In genomic region chr8:89025281-89026138, GRCm38 (mm10) we compare ENCODE assay signal across 8 mouse cellular contexts. TPM values are rescaled to one million over a fixed set of nuclear protein-coding genes. Genes with fewer than 3 reads are reported as not detected.
A peak's percentile ranks its signal among the peaks of the same experiment; 100 is the strongest.
DNase-seq lines count a peak whose midpoint lies in the region; ATAC-seq and TF ChIP-seq lines count a peak whose summit lies in the region.

No protein-coding gene starts in this region.

- no peaks in the 10 kb centered on the region for H3K4me1 ChIP-seq in erythroblast, embryonic 14.5 days (ENCODE audit: control insufficient read depth)
- peaks cover 5% of the 10 kb centered on the region for H3K4me1 ChIP-seq in ES-Bruce4 (ENCODE audit: control insufficient read depth, insufficient read depth, low read length)
- H3K4me1 ChIP-seq in liver, embryonic 16.5 days (ENCODE audit: control insufficient read depth, low read depth, low read length), result no peaks in the 10 kb centered on the region

- H3K9me3 ChIP-seq in erythroblast, embryonic 14.5 days (ENCODE audit: control insufficient read depth, low read length), result no peaks in the 10 kb centered on the region; the same call in 1 of the 2 replicates
- H3K9me3 ChIP-seq in ES-Bruce4 (replicated peaks; ENCODE audit: control insufficient read depth, insufficient read depth, low read length, poor library complexity, severe bottlenecking), result no peaks in the 10 kb centered on the region
- no peaks in the 10 kb centered on the region for H3K9me3 ChIP-seq in liver, embryonic 16.5 days (replicated peaks; ENCODE audit: control insufficient read depth, low read length)

- peak overlapping the region; percentile 58 for H3K9ac ChIP-seq in ES-Bruce4 (ENCODE audit: low read depth, poor library complexity, severe bottlenecking)
- H3K9ac ChIP-seq in liver, embryonic 16.5 days (ENCODE audit: low read depth, low read length), result peak overlapping the region; percentile 34; the same call in 1 of the 2 replicates

- peak overlapping the region; percentile 45 for H3K27ac ChIP-seq in ES-Bruce4 (ENCODE audit: insufficient read depth, low read length)
- no peak overlapping the region for H3K27ac ChIP-seq in liver, embryonic 16.5 days (ENCODE audit: low read length)

- H3K27me3 ChIP-seq in erythroblast, embryonic 14.5 days (ENCODE audit: control insufficient read depth), result peaks cover 15% of the 10 kb centered on the region
- H3K27me3 ChIP-seq in ES-Bruce4 (ENCODE audit: control insufficient read depth, insufficient read depth, low read length, poor library complexity, severe bottlenecking), result no peaks in the 10 kb centered on the region
- H3K27me3 ChIP-seq in liver, embryonic 16.5 days (ENCODE audit: control insufficient read depth, insufficient read depth, low read depth, low read length), result peaks cover 8% of the 10 kb centered on the region; the same call in 1 of the 2 replicates

- H3K4me2 ChIP-seq in liver, embryonic 16.5 days (ENCODE audit: low read depth, low read length), result peak overlapping the region; percentile 38

- peak; percentile 29; the same call in 1 of the 2 replicates for TF ChIP-seq EP300 in ES-Bruce4 (IDR thresholded peaks at IDR 0.05; ENCODE audit: insufficient read depth, low read depth, low read length)

- DNase-seq in heart, postnatal 4 days, result peak; percentile 39
- no peak for DNase-seq in spleen, postnatal 10 days (ENCODE audit: low spot score in 2 of 2)
- DNase-seq in frontal cortex, postnatal 14 days (ENCODE audit: low spot score in 2 of 2), result no peak
- no peak for DNase-seq in cerebellum, adult 11-12 months

- H3K36me3 ChIP-seq in erythroblast, embryonic 14.5 days (ENCODE audit: control insufficient read depth), result peaks cover under 1% of the 10 kb centered on the region; the same call in 1 of the 2 replicates
- peaks cover 28% of the 10 kb centered on the region for H3K36me3 ChIP-seq in ES-Bruce4 (ENCODE audit: control insufficient read depth, insufficient read depth, low read length, poor library complexity, severe bottlenecking)
- H3K36me3 ChIP-seq in liver, embryonic 16.5 days (ENCODE audit: control insufficient read depth, insufficient read depth), result no peaks in the 10 kb centered on the region

- TF ChIP-seq POLR2A in ES-Bruce4 (IDR thresholded peaks at IDR 0.05; ENCODE audit: insufficient read depth, low read length), result no peak

- peak overlapping the region; percentile 35 for H3K4me3 ChIP-seq in erythroblast, embryonic 14.5 days (replicated peaks)
- peak overlapping the region; percentile 23 for H3K4me3 ChIP-seq in ES-Bruce4 (ENCODE audit: low read depth, low read length)
- H3K4me3 ChIP-seq in liver, embryonic 16.5 days (ENCODE audit: low read depth, low read length), result peak overlapping the region; percentile 34

- ATAC-seq in erythroblast, adult 5-6 weeks (replicated peaks; ENCODE audit: low FRiP score, poor library complexity, severe bottlenecking), result no peak
- peak; percentile 50; the same call in 1 of the 2 replicates for ATAC-seq in liver, embryonic 16.5 days (ENCODE audit: low read depth)

- 5% methylated on average over 54 of the region's 55 CpGs for WGBS in liver, embryonic 16.5 days (ENCODE audit: insufficient replicate concordance)

- no peak for TF ChIP-seq CTCF in ES-Bruce4 (IDR thresholded peaks at IDR 0.05; ENCODE audit: low read depth, low read length)

RNA-seq across cellular contexts. Expression of gene Sall1, which starts 18.5 kb away (rescaled TPM):
- polyA plus RNA-seq in erythroblast, embryonic 14.5 days (2012), result not detected in 2 replicates
- 0.21 TPM in 1 of 2 replicates, not detected in the other for total RNA-seq in erythroblast, adult 5-6 weeks (2015; ENCODE audit: low replicate concordance)
- not detected in 2 replicates for total RNA-seq in erythroblast, adult 5-6 weeks (2017; ENCODE audit: low replicate concordance)
- 58.9 and 60.4 TPM in 2 replicates for polyA plus RNA-seq in ES-Bruce4 (2011; ENCODE audit: insufficient read depth, insufficient read length, low read depth, missing spikeins)
- total RNA-seq in heart, postnatal 4 days (2021), result 1 to 10 TPM; 5.0 to 6.3 TPM
- 1.3 TPM in 2 replicates for polyA plus RNA-seq in liver, embryonic 16.5 days (2015; fragmentation: Nextera tagmentation; extraction: Ambion mirVana)

Comparison
In these comparisons a context has a peak if more than half of its experiments do, and no peak if none do; other contexts are left out.
1. RNA of gene Sall1, which starts 18.5 kb away (polyA plus RNA-seq): 58.9 to 60.4 TPM in ES-Bruce4; 1.3 TPM in liver, embryonic 16.5 days and not detected in erythroblast, embryonic 14.5 days; every median in the first group is over 10 times any median in the second.
2. Peak in every context shown above with its lines, with median percentiles within 50 percentile points of each other: H3K4me3 ChIP-seq.